11 mouse cellular contexts compared by ENCODE assay signal in the genomic region with DNA sequence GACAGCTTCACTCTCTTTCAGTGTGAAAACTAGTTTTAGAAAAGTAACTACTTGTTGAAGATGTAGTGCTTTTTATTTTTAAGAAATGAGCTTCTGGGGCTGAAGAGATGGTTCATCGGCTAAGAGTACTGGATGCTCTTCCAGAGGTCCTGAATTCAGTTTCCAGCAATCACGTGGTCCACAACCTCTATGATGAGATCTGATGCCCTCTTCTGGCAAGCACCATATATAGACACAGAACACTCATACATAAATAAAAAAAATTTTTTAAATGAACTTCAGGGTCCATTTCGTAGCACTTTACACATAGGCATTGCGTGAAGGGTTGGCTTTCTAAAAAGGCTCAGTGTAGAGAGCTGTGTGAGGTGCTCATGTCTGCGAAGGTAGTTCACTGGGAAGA. TPM values are rescaled to one million over a fixed set of nuclear protein-coding genes. Genes with fewer than 3 reads are reported as not detected.
DNase-seq lines count a peak whose midpoint lies in the region; TF ChIP-seq lines count a peak whose summit lies in the region.
"Had no signal": no experiment of that assay in that cellular context is flagged by ENCODE, and none has a peak within 500 bp of the region (broad histone marks: within the 10 kb centered on the region; RNA-seq: fewer than 3 reads in every experiment).

No protein-coding gene starts in this region.

- H3K27ac ChIP-seq in thymus, adult 2 months (ENCODE audit: control insufficient read depth, insufficient read depth, low read length), result no peak overlapping the region
- H3K27ac ChIP-seq: hindbrain, postnatal 0 days; limb, embryonic 13.5 days had no signal

- no peak overlapping the region for H3K4me3 ChIP-seq in thymus, adult 2 months (ENCODE audit: control insufficient read depth, insufficient read depth, low read length)
- H3K4me3 ChIP-seq: limb, embryonic 13.5 days had no signal

- no peak for TF ChIP-seq CTCF in thymus, adult 2 months (IDR thresholded peaks at IDR 0.05; ENCODE audit: borderline replicate concordance, control insufficient read depth, extremely low read depth, insufficient read depth, low read length, poor library complexity)

- 78% methylated on average over 5 of the region's 5 CpGs for WGBS in thymus, adult 2 months

- H3K27me3 ChIP-seq in thymus, adult 2 months (ENCODE audit: control insufficient read depth, insufficient read depth, low read length), result no peaks in the 10 kb centered on the region
- H3K27me3 ChIP-seq in splenic B cell, adult 2 months (ENCODE audit: control insufficient read depth, insufficient read depth, low read length, poor library complexity, severe bottlenecking), result no peaks in the 10 kb centered on the region
- H3K27me3 ChIP-seq: limb, embryonic 13.5 days had no signal

- H3K4me1 ChIP-seq in thymus, adult 2 months (replicated peaks; ENCODE audit: control insufficient read depth, insufficient read depth, low read length), result no peaks in the 10 kb centered on the region; the same call in 1 of the 2 replicates
- H3K4me1 ChIP-seq: limb, embryonic 13.5 days had no signal

- peak; percentile 84 for DNase-seq in heart, adult 11 months
- no peak for DNase-seq in heart, postnatal 4 days
- peak; percentile 44 for DNase-seq in thymus, adult 2 months
- no peak for DNase-seq in thymus, postnatal 25 days
- DNase-seq in brain, adult 2 months (ENCODE audit: low read depth, low spot score), result peak; percentile 39
- peak; percentile 57 for DNase-seq in splenic B cell, adult 2 months (ENCODE audit: low read depth, low spot score)
- no peak for DNase-seq in adrenal gland, adult 8-10 months
- no peak for DNase-seq in retina, postnatal 1 day
- DNase-seq: lung, postnatal 14 days had no signal

- no peak for TF ChIP-seq POLR2A in thymus, adult 2 months (IDR thresholded peaks at IDR 0.05; ENCODE audit: control insufficient read depth, extremely low read depth, insufficient read depth, low read length, poor library complexity)

- H3K36me3 ChIP-seq in thymus, adult 2 months (ENCODE audit: control insufficient read depth, insufficient read depth, low read length), result no peaks in the 10 kb centered on the region
- H3K36me3 ChIP-seq in splenic B cell, adult 2 months (ENCODE audit: control insufficient read depth, insufficient read depth, low read length, poor library complexity, severe bottlenecking), result no peaks in the 10 kb centered on the region

RNA-seq across cellular contexts. Expression of a gene that starts 11.3 kb away (rescaled TPM):
- 10 to 100 TPM; 33.6 to 37.5 TPM for total RNA-seq in heart, postnatal 4 days (2021)
- 74.5 and 78.5 TPM in 2 replicates for polyA plus RNA-seq in thymus, adult 2 months (2012; rRNA removed)
- 10 to 100 TPM; 38.9 to 50.4 (median 40.8) TPM for total RNA-seq in adrenal gland, adult 8-10 months (2022)

Comparison
In these comparisons a context has a peak if more than half of its experiments do, and no peak if none do; other contexts are left out.
1. DNase-seq: peak in heart, adult 11 months (single experiment), thymus, adult 2 months (single experiment), brain, adult 2 months (single experiment) and splenic B cell, adult 2 months (single experiment); none in heart, postnatal 4 days (single experiment), thymus, postnatal 25 days (single experiment), adrenal gland, adult 8-10 months (single experiment) and retina, postnatal 1 day (single experiment).